Mouse (Mus musculus) forebrain, embryonic 14.5 days (tissue): Measurements from ENCODE around the gene Megf11. TPM values are rescaled to one million over a fixed set of nuclear protein-coding genes. Genes with fewer than 3 reads are reported as not detected.
"Not testable (repeated sequence)": the region's sequence is repeated elsewhere in the genome, so short reads cannot be mapped to it uniquely, and the experiment has no call there.

Experiments
- ATAC-seq: fragments of 200-750 bp; cut with Nextera tagmentation; 2 replicates; pipeline ENCODE4 v1.8.0; 2017; ENCODE audit warnings: mild to moderate bottlenecking, moderate library complexity
- DNase-seq: peaks from one replicate; pipeline ENCODE4 v3.0.0-alpha.2; 2015; ENCODE audit warnings: low spot score
- H3K27ac ChIP-seq: fragments of 300-500 bp; sonication (generic); 2 replicates; pipeline ENCODE4 v1.5.1; 2014; ENCODE audit warnings: low read depth, mild to moderate bottlenecking, control low read depth, low read length, moderate library complexity
- H3K27me3 ChIP-seq: fragments of 300-500 bp; sonication (generic); replicated peaks from 2 replicates; pipeline ENCODE4 v1.6.1; 2014; ENCODE audit warnings: low read length, control low read depth, mixed read lengths; ENCODE audit not compliant: control insufficient read depth, insufficient read depth
- H3K36me3 ChIP-seq: fragments of 300-500 bp; sonication (generic); 2 replicates; pipeline ENCODE4 v1.6.1; 2014; ENCODE audit warnings: low read length, control low read depth; ENCODE audit not compliant: control insufficient read depth, insufficient read depth
- H3K4me1 ChIP-seq: fragments of 300-500 bp; sonication (generic); 2 replicates; pipeline ENCODE4 v1.6.1; 2014; ENCODE audit warnings: antibody characterized with exemption, low read length, control low read depth; ENCODE audit not compliant: control insufficient read depth, insufficient read depth
- H3K4me2 ChIP-seq: fragments of 300-500 bp; sonication (generic); 2 replicates; pipeline ENCODE4 v1.6.1; 2014; ENCODE audit warnings: mild to moderate bottlenecking, control low read depth, low read length
- H3K4me3 ChIP-seq: fragments of 300-500 bp; sonication (generic); 2 replicates; pipeline ENCODE4 v1.5.1; 2014; ENCODE audit warnings: low read depth, low read length, control low read depth
- H3K9ac ChIP-seq: fragments of 300-500 bp; sonication (generic); 2 replicates; pipeline ENCODE4 v1.6.1; 2014; ENCODE audit warnings: mild to moderate bottlenecking, low read length, control low read depth, moderate library complexity
- H3K9me3 ChIP-seq: fragments of 300-500 bp; sonication (generic); replicated peaks from 2 replicates; pipeline ENCODE4 v1.6.1; 2016; ENCODE audit warnings: low read length, control low read depth, mixed read lengths; ENCODE audit not compliant: control insufficient read depth
- WGBS: fragments of 180-500 bp; shearing (Covaris S2); extraction: QIAGEN DNeasy Blood & Tissue Kit; methylation state at CpG from one replicate; pipeline ENCODE4 v1.1.7; 2014; 5-methylcytosine and 5-hydroxymethylcytosine counted together
- polyA plus RNA-seq: library from polyadenylated mRNA; unstranded; fragments of >200 nt; fragmentation: Nextera tagmentation; extraction: Ambion mirVana; gene quantifications from 2 replicates; pipeline ENCODE4 v1.2.1, GENCODE M21; 2014

Gene Megf11
- polyA plus RNA-seq, 1 experiment from 2014 or later: 7.0 TPM

DNA sequence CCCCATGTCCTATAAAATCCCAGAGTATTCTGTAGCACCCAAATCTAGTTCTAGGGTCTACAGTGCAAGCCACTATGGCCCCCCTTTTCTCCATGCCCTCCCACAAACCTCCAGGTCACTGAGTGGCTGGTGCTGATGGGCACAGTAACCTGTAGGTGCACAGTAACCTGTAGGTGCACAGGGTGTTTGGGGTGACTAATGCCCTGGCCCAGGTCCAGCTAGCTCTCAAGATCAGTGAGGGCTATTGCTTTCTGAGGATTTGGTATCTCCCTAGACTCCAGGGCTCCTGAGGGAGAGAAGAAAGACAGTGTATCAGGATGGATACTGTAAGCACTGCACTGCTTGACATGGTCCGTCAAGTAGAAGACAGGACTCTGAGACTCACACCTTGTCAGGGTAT, 85.4 kb downstream of the Megf11 start:
- Histone ChIP-seq H3K4me3 (no peak overlapping the region), H3K4me2 (no peak overlapping the region), H3K27ac (no peak overlapping the region), H3K4me1 (peaks cover 24% of the 10 kb centered on the region), H3K9ac (no peak overlapping the region), H3K27me3 (no peaks in the 10 kb centered on the region), H3K9me3 (no peaks in the 10 kb centered on the region), H3K36me3 (no peaks in the 10 kb centered on the region)
- 96% methylated on average over 1 of the region's 1 CpGs for WGBS
- ATAC-seq (no peak), DNase-seq (no peak)

DNA sequence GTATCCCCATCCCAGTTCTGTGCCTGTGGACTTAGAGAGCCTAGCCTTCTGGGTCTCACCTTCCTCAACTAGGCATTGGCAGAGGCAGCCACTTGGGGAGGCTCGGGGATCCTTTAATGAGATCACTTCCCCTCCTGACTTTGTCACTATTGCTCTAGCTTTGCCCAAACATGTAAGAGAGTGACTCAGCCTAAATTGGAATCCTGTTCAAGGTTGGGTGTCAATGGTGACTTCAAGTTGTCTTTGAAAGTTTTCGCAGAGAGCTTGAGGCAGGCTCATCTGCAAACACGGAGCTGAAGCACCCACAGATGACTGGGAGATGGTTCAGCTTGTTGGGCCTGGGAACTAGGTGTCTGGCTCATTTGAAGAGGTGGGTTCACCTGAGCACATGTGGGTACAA, 85.9 kb downstream of the Megf11 start:
- Histone ChIP-seq H3K27me3 (no peaks in the 10 kb centered on the region), H3K36me3 (no peaks in the 10 kb centered on the region), H3K4me2 (no peak overlapping the region), H3K27ac (no peak overlapping the region), H3K9me3 (no peaks in the 10 kb centered on the region), H3K4me3 (no peak overlapping the region), H3K4me1 (peaks cover 27% of the 10 kb centered on the region), H3K9ac (no peak overlapping the region)
- ATAC-seq (no peak), DNase-seq (no peak)
- WGBS: 94% methylated on average over 3 of the region's 3 CpGs

DNA sequence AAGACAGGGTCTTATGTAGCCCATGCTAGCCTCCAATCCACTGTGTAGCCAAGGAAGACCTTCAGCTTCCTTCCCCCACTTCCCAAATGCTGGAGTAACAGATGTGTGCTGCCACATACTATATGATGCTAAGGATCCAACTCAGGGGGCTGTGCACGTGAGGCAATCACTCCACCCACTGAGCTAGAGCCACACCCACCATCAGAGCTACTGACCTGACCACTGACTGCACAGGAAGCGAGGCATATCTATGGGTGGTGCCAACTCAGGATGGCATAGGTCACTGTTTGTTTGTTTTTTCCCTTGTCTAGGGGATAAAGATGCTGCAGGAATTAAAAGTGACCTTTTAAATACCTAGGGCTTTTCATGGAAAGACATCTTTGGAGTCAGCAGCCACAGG, 86.7 kb downstream of the Megf11 start:
- H3K9ac ChIP-seq: no peak overlapping the region
- no peak overlapping the region for H3K4me3 ChIP-seq
- ATAC-seq: no peak
- no peak for DNase-seq
- peaks cover 28% of the 10 kb centered on the region for H3K4me1 ChIP-seq
- WGBS: 48% methylated on average over 2 of the region's 2 CpGs
- no peaks in the 10 kb centered on the region for H3K9me3 ChIP-seq
- no peak overlapping the region for H3K27ac ChIP-seq
- no peak overlapping the region for H3K4me2 ChIP-seq
- no peaks in the 10 kb centered on the region for H3K27me3 ChIP-seq
- no peaks in the 10 kb centered on the region for H3K36me3 ChIP-seq

DNA sequence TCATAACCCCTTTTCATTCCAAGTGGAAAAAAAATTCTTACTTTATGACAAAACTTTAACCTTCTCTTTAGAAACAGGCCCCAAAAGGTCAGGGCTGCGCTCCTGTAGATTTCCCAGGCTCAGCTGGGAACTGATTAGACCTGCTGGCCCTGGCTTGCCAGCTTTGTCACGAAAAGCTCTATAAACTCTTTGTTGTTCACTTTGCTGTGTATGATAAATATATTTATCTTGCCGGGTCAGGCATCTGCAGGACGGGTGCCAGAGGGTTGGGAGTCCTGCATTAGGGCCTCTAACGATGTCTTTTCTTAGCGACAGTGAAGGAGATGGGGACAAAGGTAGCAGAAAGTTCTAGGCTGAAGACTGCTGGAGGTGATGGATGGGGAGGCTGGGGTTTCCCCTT, 87.3 kb downstream of the Megf11 start:
- no peak for ATAC-seq
- no peak for DNase-seq
- whole genome bisulfite sequencing: 35% methylated on average over 6 of the region's 6 CpGs
- H3K4me2 ChIP-seq: no peak overlapping the region
- H3K4me3 ChIP-seq: no peak overlapping the region
- no peak overlapping the region for H3K27ac ChIP-seq
- peaks cover 2% of the 10 kb centered on the region; the same call in 1 of the 2 replicates for H3K27me3 ChIP-seq
- H3K9ac ChIP-seq: no peak overlapping the region
- H3K4me1 ChIP-seq: peaks cover 28% of the 10 kb centered on the region
- no peaks in the 10 kb centered on the region for H3K9me3 ChIP-seq
- H3K36me3 ChIP-seq: no peaks in the 10 kb centered on the region

DNA sequence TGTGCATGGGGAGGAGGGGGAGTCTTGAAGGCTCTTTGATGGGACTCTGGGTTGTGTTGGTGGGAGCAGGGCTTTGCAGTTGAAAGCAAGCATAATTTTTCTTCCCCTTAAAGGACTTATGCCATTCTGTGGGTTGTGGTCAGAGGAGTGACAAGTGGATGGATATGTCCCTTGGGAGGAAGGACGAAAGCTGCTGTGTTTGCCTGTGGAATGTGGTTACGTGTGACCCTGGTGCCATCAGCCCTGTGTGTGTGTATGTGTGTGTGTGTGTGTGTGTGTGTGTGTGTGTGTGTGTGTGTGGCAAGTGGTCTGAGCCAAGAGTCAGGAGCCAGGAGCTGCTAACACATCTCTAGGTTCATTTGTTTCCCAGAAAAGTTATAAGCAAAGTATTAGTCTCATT, 87.7 kb downstream of the Megf11 start:
- no peak for DNase-seq
- Histone ChIP-seq H3K27me3 (peaks cover 3% of the 10 kb centered on the region; the same call in 1 of the 2 replicates), H3K4me2 (no peak overlapping the region), H3K4me1 (peaks cover 28% of the 10 kb centered on the region), H3K27ac (no peak overlapping the region), H3K9ac (no peak overlapping the region), H3K36me3 (no peaks in the 10 kb centered on the region), H3K9me3 (no peaks in the 10 kb centered on the region), H3K4me3 (no peak overlapping the region)
- ATAC-seq: no peak
- 82% methylated on average over 2 of the region's 2 CpGs for WGBS

DNA sequence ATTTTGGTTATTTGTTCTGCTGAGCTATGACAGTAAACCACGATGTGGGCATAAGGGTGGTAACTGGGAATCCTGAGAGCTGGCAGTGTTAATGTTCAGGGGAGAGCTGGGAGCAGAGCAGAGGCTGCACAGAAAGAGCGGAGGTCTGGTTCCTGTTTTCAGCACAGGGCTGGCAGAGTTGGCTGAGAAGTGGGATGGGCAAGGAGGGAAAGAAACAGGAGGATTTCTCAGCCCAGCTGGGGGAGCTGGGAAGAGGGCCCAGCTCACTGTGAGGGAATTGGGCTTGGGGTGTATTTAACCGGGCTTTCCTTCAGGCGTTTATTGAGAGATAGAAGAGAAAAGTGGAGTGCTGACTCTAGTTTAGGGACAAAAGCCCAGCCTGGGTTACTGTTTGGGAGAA, 88.3 kb downstream of the Megf11 start:
- H3K27me3 ChIP-seq: peaks cover 3% of the 10 kb centered on the region; the same call in 1 of the 2 replicates
- DNase-seq: peak; percentile 41

DNA sequence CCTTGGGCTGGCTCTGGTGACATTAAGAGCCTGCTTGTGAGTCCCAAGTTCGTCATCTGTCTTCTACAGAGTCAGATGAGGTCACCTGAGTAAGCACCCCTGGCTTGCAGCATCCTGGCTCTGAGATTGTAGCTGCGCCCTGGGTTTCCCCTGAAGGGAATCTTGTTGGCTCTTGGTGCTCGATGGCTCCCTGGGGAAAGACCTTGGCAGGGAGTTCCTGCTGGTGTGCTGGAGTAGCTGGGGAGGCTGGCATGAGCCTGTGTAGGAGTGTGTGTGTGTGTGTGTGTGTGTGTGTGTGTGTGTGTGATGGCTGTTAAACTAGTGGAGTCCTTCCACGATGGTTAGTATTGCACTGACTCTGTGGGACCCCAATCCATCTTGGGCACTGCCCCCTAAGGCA, 88.7 kb downstream of the Megf11 start:
- WGBS: 53% methylated on average over 4 of the region's 4 CpGs
- Histone ChIP-seq H3K4me3 (no peak overlapping the region), H3K9me3 (no peaks in the 10 kb centered on the region), H3K36me3 (no peaks in the 10 kb centered on the region), H3K4me2 (no peak overlapping the region), H3K9ac (no peak overlapping the region), H3K4me1 (peaks cover 28% of the 10 kb centered on the region), H3K27me3 (peaks cover 3% of the 10 kb centered on the region; the same call in 1 of the 2 replicates), H3K27ac (peak overlapping the region; percentile 39; the same call in 1 of the 2 replicates)
- ATAC-seq: no peak
- DNase-seq: peak; percentile 45

More for the DNA sequence above, 88.3 kb downstream of the Megf11 start:
- Histone ChIP-seq H3K4me3 (no peak overlapping the region), H3K4me2 (no peak overlapping the region), H3K9me3 (no peaks in the 10 kb centered on the region), H3K9ac (no peak overlapping the region), H3K4me1 (peaks cover 28% of the 10 kb centered on the region), H3K36me3 (no peaks in the 10 kb centered on the region), H3K27ac (peak overlapping the region; percentile 39; the same call in 1 of the 2 replicates)
- ATAC-seq: no peak; the same call in 1 of the 2 replicates
- 42% methylated on average over 4 of the region's 4 CpGs for WGBS

DNA sequence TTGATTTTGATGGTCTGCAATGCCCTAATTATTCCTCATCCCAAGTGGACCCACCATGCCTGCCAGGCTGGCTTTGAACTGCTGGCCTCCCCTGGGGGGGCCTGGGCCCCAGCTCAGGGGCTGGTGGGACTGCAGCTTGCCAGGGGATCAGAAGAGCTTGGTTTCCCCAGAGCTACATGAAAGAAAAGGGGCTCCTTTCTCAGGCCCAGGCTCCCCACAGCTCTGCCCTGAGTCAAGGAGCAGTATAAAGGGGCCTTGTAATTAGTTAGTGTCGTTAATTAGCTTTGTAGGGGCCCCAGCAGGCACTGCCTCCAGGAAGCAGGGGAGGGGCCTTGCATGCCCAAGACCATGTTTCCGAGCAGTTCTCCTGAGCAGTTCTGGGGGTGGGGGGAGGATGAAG, 90.5 kb downstream of the Megf11 start:
- no peak overlapping the region for H3K9ac ChIP-seq
- H3K4me2 ChIP-seq: no peak overlapping the region
- ATAC-seq (peak; percentile 58; the same call in 1 of the 2 replicates), DNase-seq (peak; percentile 48)
- H3K4me3 ChIP-seq: no peak overlapping the region
- H3K4me1 ChIP-seq: peaks cover 28% of the 10 kb centered on the region
- H3K36me3 ChIP-seq: no peaks in the 10 kb centered on the region
- H3K27me3 ChIP-seq: peaks cover 3% of the 10 kb centered on the region
- WGBS: 2% methylated on average over 2 of the region's 2 CpGs
- no peak overlapping the region for H3K27ac ChIP-seq
- no peaks in the 10 kb centered on the region for H3K9me3 ChIP-seq

DNA sequence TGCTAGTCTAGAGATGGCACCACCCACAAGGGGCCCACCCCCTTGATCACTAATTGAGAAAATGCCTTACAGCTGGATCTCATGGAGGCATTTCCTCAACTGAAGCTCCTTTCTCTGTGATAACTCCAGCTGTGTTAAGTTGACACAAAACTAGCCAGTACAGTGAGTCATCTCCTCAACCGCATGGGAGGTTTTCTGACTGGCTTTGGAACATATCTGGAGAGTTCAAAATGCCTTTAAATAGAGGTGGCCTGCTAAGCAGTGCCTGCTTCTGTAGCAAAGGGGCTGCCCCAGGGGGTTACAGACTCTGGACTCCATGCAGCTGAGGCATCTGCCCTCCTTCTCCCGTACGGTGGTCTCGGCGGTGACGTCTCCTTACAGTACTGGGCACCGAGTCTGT, 92.0 kb downstream of the Megf11 start:
- WGBS: 66% methylated on average over 7 of the region's 7 CpGs
- H3K4me2 ChIP-seq, H3K27ac ChIP-seq, H3K9me3 ChIP-seq, H3K27me3 ChIP-seq, H3K36me3 ChIP-seq, H3K4me3 ChIP-seq, DNase-seq, ATAC-seq, H3K9ac ChIP-seq: not testable (repeated sequence)
- H3K4me1 ChIP-seq: peaks cover 28% of the 10 kb centered on the region
